In genomic region chr2:78870443-78871025, GRCm38 (mm10) we compare ENCODE assay signal across 8 mouse cellular contexts. TPM values are rescaled to one million over a fixed set of nuclear protein-coding genes. Genes with fewer than 3 reads are reported as not detected.
A peak's percentile ranks its signal among the peaks of the same experiment; 100 is the strongest.
DNase-seq lines count a peak whose midpoint lies in the region; ATAC-seq and TF ChIP-seq lines count a peak whose summit lies in the region.

No protein-coding gene starts in this region.

- TF ChIP-seq CTCF in cortical plate, adult 2 months (IDR thresholded peaks at IDR 0.05; ENCODE audit: extremely low read depth, insufficient read depth, low read length) = no peak

- no peak for ATAC-seq in cerebellum, adult (ENCODE audit: insufficient number of reproducible peaks, low FRiP score, low TSS enrichment)
- 0 out of 4 replicates have a peak, but pooled peaks have one; percentile 2 to 6 for ATAC-seq in hematopoietic stem cell, adult 5-6 weeks (replicated peaks in 1 of 2; ENCODE audit: insufficient read depth in 1 of 2, low FRiP score in 2 of 2, low TSS enrichment in 1 of 2, low read depth in 1 of 2, poor library complexity in 2 of 2, severe bottlenecking in 2 of 2)
- no peak for ATAC-seq in stomach, embryonic 15.5 days (ENCODE audit: insufficient read depth, low FRiP score, low read depth)

- peak overlapping the region; percentile 90 for H3K4me3 ChIP-seq in cortical plate, adult 2 months (ENCODE audit: insufficient read depth, low read length)
- H3K4me3 ChIP-seq in stomach, embryonic 15.5 days (replicated peaks) = peak overlapping the region; percentile 77

- H3K27me3 ChIP-seq in stomach, embryonic 15.5 days (replicated peaks) = no peaks in the 10 kb centered on the region

- no peaks in the 10 kb centered on the region for H3K36me3 ChIP-seq in stomach, embryonic 15.5 days

- H3K9me3 ChIP-seq in stomach, embryonic 15.5 days = no peaks in the 10 kb centered on the region

- H3K27ac ChIP-seq in cortical plate, adult 2 months (ENCODE audit: insufficient read depth, low read length) = no peak overlapping the region
- H3K27ac ChIP-seq in stomach, embryonic 15.5 days = peak overlapping the region; percentile 44; the same call in 1 of the 2 replicates

- peak; percentile 46 for DNase-seq in cerebellum, adult 9-10 months
- DNase-seq in CD4-positive helper T cell, adult 2 months (ENCODE audit: low read depth, low spot score) = peak; percentile 10
- DNase-seq in lung, postnatal 10 days = peak; percentile 7
- no peak for DNase-seq in gastrocnemius, postnatal 25 days

- H3K4me1 ChIP-seq in cortical plate, adult 2 months (ENCODE audit: control insufficient read depth, insufficient read depth, low read length) = peaks cover 11% of the 10 kb centered on the region
- H3K4me1 ChIP-seq in stomach, embryonic 15.5 days = peaks cover 11% of the 10 kb centered on the region

- H3K4me2 ChIP-seq in stomach, embryonic 15.5 days = peak overlapping the region; percentile 80

- no peak for TF ChIP-seq POLR2A in cortical plate, adult 2 months (IDR thresholded peaks at IDR 0.05; ENCODE audit: extremely low read depth, insufficient read depth, low read length)

- WGBS in stomach, embryonic 15.5 days = 8% methylated on average over 10 of the region's 10 CpGs

- H3K9ac ChIP-seq in stomach, embryonic 15.5 days = peak overlapping the region; percentile 87; the same call in 1 of the 2 replicates

RNA-seq across cellular contexts. Expression of gene Ube2e3, which starts 2.6 kb away (rescaled TPM):
- polyA plus RNA-seq in cortical plate, adult 2 months (2012; rRNA removed) = 59.6 and 63.8 TPM in 2 replicates
- total RNA-seq in hematopoietic stem cell, adult 5-6 weeks (2017) = 85.5 and 94.6 TPM in 2 replicates
- 121 and 123 TPM in 2 replicates for polyA plus RNA-seq in stomach, embryonic 15.5 days (2015; fragmentation: Nextera tagmentation; extraction: Ambion mirVana)
- total RNA-seq in gastrocnemius, postnatal 25 days (2021) = 10 to 100 TPM; 19.8 to 21.5 TPM

Comparison
In these comparisons a context has a peak if more than half of its experiments do, and no peak if none do; other contexts are left out.
1. ATAC-seq: peak in hematopoietic stem cell, adult 5-6 weeks (2 of 2); none in cerebellum, adult (single experiment) and stomach, embryonic 15.5 days (single experiment).